Mouse (Mus musculus) olfactory bulb, adult 2 months (tissue): ENCODE results near the gene Dgkd. TPM values are rescaled to one million over a fixed set of nuclear protein-coding genes. Genes with fewer than 3 reads are reported as not detected.
"Not testable (repeated sequence)": the region's sequence is repeated elsewhere in the genome, so short reads cannot be mapped to it uniquely, and the experiment has no call there.

Experiments used
- H3K27ac ChIP-seq: fragments of 200-500 bp; 2 replicates; pipeline ENCODE4 v1.5.1; 2012; ENCODE audit warnings: low read depth, low read length; ENCODE audit not compliant: insufficient read depth
- H3K4me1 ChIP-seq: fragments of 200-500 bp; 2 replicates; pipeline ENCODE4 v1.6.1; 2012; ENCODE audit warnings: low read length; ENCODE audit not compliant: control insufficient read depth, insufficient read depth
- H3K4me3 ChIP-seq: fragments of 200-500 bp; 2 replicates; pipeline ENCODE4 v1.5.1; 2012; ENCODE audit warnings: mild to moderate bottlenecking, low read depth, low read length, moderate library complexity; ENCODE audit not compliant: insufficient read depth
- CTCF ChIP-seq: fragments of 200-500 bp; IDR thresholded peaks from 2 replicates; pipeline ENCODE4 v1.5.1; 2012; ENCODE audit warnings: low read depth, mild to moderate bottlenecking, low read length, moderate library complexity; ENCODE audit not compliant: insufficient read depth
- POLR2A ChIP-seq: fragments of 200-500 bp; IDR thresholded peaks from 2 replicates; pipeline ENCODE4 v1.6.1; 2012; ENCODE audit warnings: mild to moderate bottlenecking, low read depth, low read length, moderate library complexity; ENCODE audit not compliant: insufficient read depth
- WGBS: fragments of 180-500 bp; shearing (Covaris S2); methylation state at CpG from one replicate; pipeline ENCODE4 v1.1.7; 2018; 5-methylcytosine and 5-hydroxymethylcytosine counted together
- polyA plus RNA-seq: library from polyadenylated mRNA; stranded (reverse); fragments of >200 nt; gene quantifications from 2 replicates; pipeline ENCODE4 v1.2.4, GENCODE M21; 2012; ENCODE audit warnings: low replicate concordance; ENCODE audit not compliant: missing spikeins, insufficient read depth, insufficient read length

Dgkd gene
- polyA plus RNA-seq, 1 experiment = 128 TPM

GRCm38 (mm10) chr1:87825991-87826390, 27.1 kb upstream of the Dgkd start:
- WGBS = 88% methylated on average over 6 of the region's 6 CpGs

GRCm38 (mm10) chr1:87826474-87826873, 26.6 kb upstream of the Dgkd start:
- H3K4me1 ChIP-seq = peaks cover 4% of the 10 kb centered on the region
- TF ChIP-seq POLR2A = no peak
- no peak for TF ChIP-seq CTCF
- WGBS = 89% methylated on average over 2 of the region's 2 CpGs
- H3K4me3 ChIP-seq = no peak overlapping the region
- H3K27ac ChIP-seq = no peak overlapping the region

More at GRCm38 (mm10) chr1:87825991-87826390, 27.1 kb upstream of the Dgkd start:
- Histone ChIP-seq H3K4me3 (no peak overlapping the region), H3K27ac (no peak overlapping the region), H3K4me1 (peaks cover 4% of the 10 kb centered on the region)
- TF ChIP-seq POLR2A (no peak), CTCF (no peak)

DNA sequence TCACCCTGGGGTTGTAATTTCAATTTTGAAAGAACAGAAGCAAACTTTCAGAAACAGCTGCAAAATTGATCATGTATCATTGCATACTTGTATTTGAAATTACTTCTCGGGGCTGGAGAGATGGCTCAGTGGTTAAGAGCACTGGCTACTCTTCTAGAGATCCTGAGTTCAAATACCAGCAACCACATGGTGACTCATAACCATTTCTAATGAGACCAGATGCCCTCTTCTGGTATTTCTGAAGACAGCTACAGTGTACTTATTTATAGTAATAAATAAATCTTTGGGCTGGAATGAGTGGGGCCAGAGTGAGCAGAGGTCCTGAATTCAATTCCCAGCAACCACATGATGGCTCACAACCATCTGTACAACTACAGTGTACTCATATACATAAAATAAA, 25.6 kb upstream of the Dgkd start:
- WGBS = 95% methylated on average over 1 of the region's 1 CpGs
- not testable (repeated sequence) for H3K27ac ChIP-seq, H3K4me1 ChIP-seq, H3K4me3 ChIP-seq

GRCm38 (mm10) chr1:87828185-87828584, 24.9 kb upstream of the Dgkd start:
- no peak for TF ChIP-seq POLR2A
- no peak for TF ChIP-seq CTCF
- H3K4me3 ChIP-seq = no peak overlapping the region
- peak overlapping the region; percentile 53 for H3K27ac ChIP-seq
- WGBS = 58% methylated on average over 9 of the region's 9 CpGs
- peaks cover 4% of the 10 kb centered on the region for H3K4me1 ChIP-seq

- TF ChIP-seq POLR2A (no peak), CTCF (no peak)
- 48% methylated on average over 7 of the region's 7 CpGs for WGBS
- H3K4me1 ChIP-seq = peaks cover 4% of the 10 kb centered on the region
- H3K27ac ChIP-seq = no peak overlapping the region
- H3K4me3 ChIP-seq = no peak overlapping the region
Measured at GRCm38 (mm10) chr1:87828926-87829580, 24.0 kb upstream of the Dgkd start.

- no peak for TF ChIP-seq CTCF
- H3K4me1 ChIP-seq = peaks cover 4% of the 10 kb centered on the region
- H3K4me3 ChIP-seq = no peak overlapping the region
- no peak overlapping the region for H3K27ac ChIP-seq
- 71% methylated on average over 6 of the region's 6 CpGs for WGBS
Measured at GRCm38 (mm10) chr1:87829621-87830211, 23.4 kb upstream of the Dgkd start.

- Histone ChIP-seq H3K4me3 (no peak overlapping the region), H3K4me1 (no peaks in the 10 kb centered on the region), H3K27ac (no peak overlapping the region)
- WGBS = 81% methylated on average over 1 of the region's 1 CpGs
- TF ChIP-seq POLR2A = no peak
- TF ChIP-seq CTCF = no peak
Measured at GRCm38 (mm10) chr1:87836453-87836852, 16.6 kb upstream of the Dgkd start.

DNA sequence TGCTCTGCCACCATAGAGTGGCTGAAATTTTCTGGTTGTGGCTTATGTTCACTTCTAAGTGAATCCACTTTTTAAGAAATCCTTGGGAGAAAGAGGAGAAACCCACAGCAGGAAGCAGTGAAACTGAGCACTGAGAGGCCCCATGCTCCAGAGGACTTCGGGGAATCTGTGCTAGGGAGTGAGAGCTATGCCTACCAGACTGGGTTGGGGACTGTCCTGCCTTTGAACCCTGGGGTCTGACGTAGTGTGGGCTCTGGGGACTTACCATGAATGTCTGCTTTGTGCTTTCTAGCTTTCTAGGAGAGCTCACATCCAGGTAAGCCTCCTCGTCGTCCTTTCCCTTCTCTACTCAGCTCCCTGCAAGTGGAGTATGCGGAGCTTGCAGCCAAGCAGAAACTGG, 16.1 kb upstream of the Dgkd start:
- Histone ChIP-seq H3K4me3 (no peak overlapping the region), H3K4me1 (no peaks in the 10 kb centered on the region), H3K27ac (no peak overlapping the region)
- 72% methylated on average over 5 of the region's 5 CpGs for WGBS
- TF ChIP-seq CTCF (no peak), POLR2A (no peak)

GRCm38 (mm10) chr1:87840411-87841208, 12.5 kb upstream of the Dgkd start:
- Histone ChIP-seq H3K27ac (no peak overlapping the region), H3K4me3 (no peak overlapping the region), H3K4me1 (no peaks in the 10 kb centered on the region)
- TF ChIP-seq POLR2A (no peak), CTCF (no peak)
- WGBS = 85% methylated on average over 11 of the region's 11 CpGs
